Mouse (Mus musculus) liver, postnatal 0 days (tissue): Measurements from ENCODE around the gene 3110040N11Rik. TPM values are rescaled to one million over a fixed set of nuclear protein-coding genes. Genes with fewer than 3 reads are reported as not detected.

ENCODE experiments used
- ATAC-seq: fragments of 200-750 bp; cut with Nextera tagmentation; 2 replicates; pipeline ENCODE4 v1.8.0; 2017; ENCODE audit warnings: mild to moderate bottlenecking, moderate library complexity
- DNase-seq: peaks from one replicate; pipeline ENCODE4 v3.0.0-alpha.2; 2016
- H3K27ac ChIP-seq: fragments of 300-500 bp; sonication (generic); 2 replicates; pipeline ENCODE4 v1.5.1; 2014; ENCODE audit warnings: antibody characterized with exemption, moderate library complexity, mild to moderate bottlenecking, low read depth
- H3K27me3 ChIP-seq: fragments of 300-500 bp; sonication (generic); 2 replicates; pipeline ENCODE4 v1.6.1; 2014; ENCODE audit warnings: low read length, control low read depth, mixed read lengths; ENCODE audit not compliant: insufficient read depth
- H3K36me3 ChIP-seq: fragments of 300-500 bp; sonication (generic); replicated peaks from 2 replicates; pipeline ENCODE4 v1.6.1; 2014; ENCODE audit warnings: mild to moderate bottlenecking, control low read depth, low read length, moderate library complexity, mixed read lengths; ENCODE audit not compliant: insufficient read depth
- H3K4me1 ChIP-seq: fragments of 300-500 bp; sonication (generic); 2 replicates; pipeline ENCODE4 v1.6.1; 2014; ENCODE audit warnings: antibody characterized with exemption, mild to moderate bottlenecking, control low read depth; ENCODE audit not compliant: insufficient read depth
- H3K4me2 ChIP-seq: fragments of 300-500 bp; sonication (generic); 2 replicates; pipeline ENCODE4 v1.6.1; 2014; ENCODE audit warnings: low read depth, mild to moderate bottlenecking, low read length, moderate library complexity, mixed read lengths
- H3K4me3 ChIP-seq: fragments of 300-500 bp; sonication (generic); 2 replicates; pipeline ENCODE4 v1.5.1; 2014; ENCODE audit warnings: low read depth, low read length
- H3K9ac ChIP-seq: fragments of 300-500 bp; sonication (generic); replicated peaks from 2 replicates; pipeline ENCODE4 v1.6.1; 2014; ENCODE audit warnings: mild to moderate bottlenecking, moderate library complexity
- H3K9me3 ChIP-seq: fragments of 300-500 bp; sonication (generic); 2 replicates; pipeline ENCODE4 v1.6.1; 2016; ENCODE audit warnings: mild to moderate bottlenecking, control low read depth, low read length, mixed read lengths
- CTCF ChIP-seq: sonication (generic); IDR thresholded peaks from 2 replicates; pipeline ENCODE4 v1.5.1; 2016; ENCODE audit warnings: antibody characterized with exemption, low read depth
- EP300 ChIP-seq: IDR thresholded peaks from 2 replicates; pipeline ENCODE4 v1.6.1; 2016; ENCODE audit warnings: antibody characterized with exemption, low read depth, mild to moderate bottlenecking
- WGBS: fragments of 180-500 bp; shearing (Covaris S2); extraction: QIAGEN DNeasy Blood & Tissue Kit; methylation state at CpG from one replicate; pipeline ENCODE4 v1.1.7; 2014; ENCODE audit not compliant: insufficient replicate concordance; 5-methylcytosine and 5-hydroxymethylcytosine counted together
- polyA plus RNA-seq: library from polyadenylated mRNA; unstranded; fragments of >200 nt; fragmentation: Nextera tagmentation; extraction: Ambion mirVana; gene quantifications from 2 replicates; pipeline ENCODE4 v1.2.1, GENCODE M21; 2015

The 3110040N11Rik gene
- polyA plus RNA-seq, 1 experiment from 2014 or later, result 24.3 TPM

DNA sequence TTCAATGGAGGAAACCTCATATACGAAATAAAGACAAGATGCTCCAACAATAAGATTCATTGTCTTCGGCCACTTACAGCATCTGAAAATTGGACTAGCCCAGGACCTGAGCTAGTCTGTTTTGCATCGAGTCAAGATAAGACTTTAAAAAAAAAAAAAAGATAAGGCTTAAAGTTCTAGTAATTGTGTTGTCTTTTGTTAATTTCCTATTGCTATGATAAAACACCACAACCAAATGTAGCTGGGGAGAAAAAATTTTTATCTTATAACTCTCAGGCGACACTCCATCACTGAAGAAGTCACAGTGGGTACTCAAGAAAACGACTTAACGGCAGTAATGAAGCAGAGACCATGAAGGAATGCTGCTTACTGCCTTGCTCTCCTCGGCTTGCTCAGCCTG is 49.3 kb downstream of the 3110040N11Rik start:
- no peak overlapping the region for H3K4me3 ChIP-seq
- H3K9me3 ChIP-seq, result no peaks in the 10 kb centered on the region
- DNase-seq (no peak), ATAC-seq (no peak)
- 71% methylated on average over 7 of the region's 7 CpGs for WGBS
- H3K27me3 ChIP-seq, result no peaks in the 10 kb centered on the region
- no peak overlapping the region for H3K27ac ChIP-seq
- H3K4me2 ChIP-seq, result no peak overlapping the region
- no peaks in the 10 kb centered on the region for H3K4me1 ChIP-seq
- no peak overlapping the region for H3K9ac ChIP-seq
- TF ChIP-seq EP300 (no peak), CTCF (no peak)
- H3K36me3 ChIP-seq, result no peaks in the 10 kb centered on the region

DNA sequence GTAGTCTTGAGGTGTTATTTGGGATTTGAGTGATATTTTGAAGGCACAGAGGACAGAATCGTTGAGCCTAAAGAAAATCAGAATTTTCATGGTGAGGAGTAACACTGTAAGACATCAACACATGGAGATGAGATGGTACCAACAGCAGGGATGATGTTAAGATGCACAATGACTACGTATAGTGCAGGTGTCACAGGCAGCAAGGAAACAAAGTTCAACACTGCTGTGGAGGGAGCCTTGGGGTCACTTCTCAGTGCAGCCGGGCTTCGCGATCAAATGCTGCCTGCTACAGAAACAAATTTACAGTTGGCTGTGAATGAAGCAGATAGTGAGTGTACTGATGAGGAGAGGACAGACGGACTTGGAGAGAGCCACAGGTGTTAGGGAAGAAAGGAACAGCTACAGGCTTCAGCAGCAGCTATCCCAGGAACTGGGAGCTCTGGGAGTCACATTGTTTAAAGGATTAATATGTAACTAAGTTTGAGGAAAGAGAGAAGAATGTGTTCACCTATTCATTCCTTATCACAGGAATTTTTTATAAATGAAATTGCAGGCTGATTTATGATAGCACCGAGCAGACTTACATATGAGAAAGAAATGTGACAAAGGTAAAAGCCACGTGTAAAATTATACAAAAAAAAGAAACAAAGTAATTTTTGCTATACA is 50.4 kb downstream of the 3110040N11Rik start:
- H3K4me1 ChIP-seq, result no peaks in the 10 kb centered on the region
- no peak overlapping the region for H3K4me2 ChIP-seq
- no peak overlapping the region for H3K9ac ChIP-seq
- DNase-seq (no peak), ATAC-seq (no peak)
- TF ChIP-seq EP300 (no peak), CTCF (no peak)
- H3K9me3 ChIP-seq, result no peaks in the 10 kb centered on the region
- WGBS, result 65% methylated on average over 8 of the region's 8 CpGs
- H3K36me3 ChIP-seq, result no peaks in the 10 kb centered on the region
- no peak overlapping the region for H3K4me3 ChIP-seq
- no peak overlapping the region for H3K27ac ChIP-seq
- no peaks in the 10 kb centered on the region for H3K27me3 ChIP-seq

DNA sequence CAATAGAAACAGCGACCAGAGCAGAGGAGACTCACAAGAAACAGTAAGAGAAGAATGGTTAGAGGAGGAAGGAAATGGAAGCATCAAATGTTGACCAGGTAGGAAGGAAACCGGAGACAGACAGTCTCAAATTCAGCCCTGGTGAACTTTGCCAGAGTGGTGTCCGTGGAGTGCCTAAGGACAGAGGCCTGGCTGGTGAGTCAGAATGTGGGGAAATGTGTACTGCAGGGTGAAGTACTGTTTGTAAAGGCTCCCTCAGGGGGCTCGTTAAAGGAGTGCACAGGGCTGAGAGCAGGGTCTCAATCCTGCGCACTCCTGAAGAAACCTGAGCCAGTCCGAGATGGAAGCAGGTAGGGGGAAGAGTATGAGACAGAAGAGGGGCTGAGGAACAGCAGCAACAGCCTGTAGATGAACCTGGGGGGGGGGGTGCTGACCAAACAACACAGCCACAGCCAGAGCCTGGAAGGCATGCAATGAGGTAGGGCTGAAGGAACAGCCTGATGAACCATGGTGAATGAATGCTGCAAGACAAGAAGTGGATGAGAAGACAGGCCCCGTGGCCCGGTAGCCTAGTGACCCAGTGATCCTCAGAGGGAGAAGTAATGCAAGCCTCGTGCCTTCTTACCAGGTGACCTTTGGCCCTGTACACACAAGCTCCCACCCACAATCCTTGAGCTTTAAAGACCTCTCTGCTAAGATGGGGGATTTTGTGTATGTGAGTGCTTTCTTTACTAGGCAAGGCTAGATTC is 53.8 kb downstream of the 3110040N11Rik start:
- Histone ChIP-seq H3K27me3 (no peaks in the 10 kb centered on the region), H3K9ac (no peak overlapping the region), H3K4me1 (no peaks in the 10 kb centered on the region), H3K36me3 (no peaks in the 10 kb centered on the region), H3K27ac (no peak overlapping the region), H3K4me2 (no peak overlapping the region), H3K9me3 (no peaks in the 10 kb centered on the region), H3K4me3 (no peak overlapping the region)
- ATAC-seq (no peak), DNase-seq (no peak)
- TF ChIP-seq CTCF (no peak), EP300 (no peak)
- WGBS, result 55% methylated on average over 9 of the region's 9 CpGs

DNA sequence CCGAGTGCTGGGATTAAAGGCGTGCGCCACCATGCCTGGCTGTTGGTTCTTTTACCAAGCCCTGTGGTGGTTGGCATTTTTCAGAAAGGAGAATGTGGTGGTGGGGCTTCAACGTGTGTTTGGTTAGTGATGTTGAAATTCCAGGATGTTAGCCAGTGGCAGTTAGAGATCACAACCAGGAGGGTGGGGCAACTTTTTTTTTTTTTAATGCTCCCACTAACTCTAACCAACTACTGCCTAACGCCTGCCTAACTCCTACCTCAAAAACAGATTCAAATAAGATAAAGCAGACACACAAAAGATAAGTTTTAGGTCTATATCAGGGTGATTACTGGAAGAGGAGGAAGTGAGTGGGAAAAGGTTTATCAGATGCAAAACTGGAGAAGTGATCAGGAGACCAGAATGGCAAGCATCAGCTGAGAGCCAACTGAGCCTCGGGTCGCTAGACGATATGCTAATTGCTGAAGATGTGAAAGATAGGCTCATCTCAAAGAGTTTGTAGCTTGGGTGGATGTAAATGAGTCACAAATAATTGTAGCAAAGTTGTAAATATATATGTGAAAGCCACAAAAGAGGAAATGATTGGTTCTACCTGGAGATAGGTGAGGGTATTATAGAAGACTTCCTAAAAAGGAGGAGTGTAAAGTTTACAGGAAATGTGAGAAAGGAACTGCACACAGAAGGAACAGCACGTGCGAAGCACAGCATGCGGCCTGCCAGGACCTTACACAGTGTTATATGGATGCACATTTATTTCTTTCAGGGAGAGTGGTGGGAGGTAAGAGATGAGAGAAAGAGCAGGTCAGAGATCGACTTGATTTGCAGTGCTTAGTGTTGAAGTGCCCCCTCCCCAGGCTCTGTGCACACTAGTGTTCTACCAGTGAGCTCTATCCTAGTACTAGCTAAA is 56.8 kb downstream of the 3110040N11Rik start:
- Histone ChIP-seq H3K4me1 (no peaks in the 10 kb centered on the region), H3K27ac (no peak overlapping the region), H3K4me3 (no peak overlapping the region), H3K36me3 (no peaks in the 10 kb centered on the region), H3K27me3 (no peaks in the 10 kb centered on the region), H3K9me3 (no peaks in the 10 kb centered on the region), H3K9ac (no peak overlapping the region), H3K4me2 (no peak overlapping the region)
- no peak for ATAC-seq
- 61% methylated on average over 12 of the region's 12 CpGs for WGBS
- TF ChIP-seq EP300, result no peak
- no peak for TF ChIP-seq CTCF
- DNase-seq, result no peak

Other genes with a start within 250 kb of the 3110040N11Rik start
- gene Fsd2, start 222.5 kb downstream of the 3110040N11Rik start, polyA plus RNA-seq, result 0.28 and 0.50 TPM in 2 replicates
- gene Whamm, start 218.2 kb downstream of the 3110040N11Rik start, polyA plus RNA-seq, result 7.0 and 8.1 TPM in 2 replicates
- 8.6 and 9.1 TPM in 2 replicates for gene Homer2, start 82.0 kb downstream of the 3110040N11Rik start, polyA plus RNA-seq
- gene Ramac, start 26.6 kb downstream of the 3110040N11Rik start, polyA plus RNA-seq, result 72.1 and 78.7 TPM in 2 replicates
- 16.6 and 20.8 TPM in 2 replicates for gene Btbd1, start 40.0 kb upstream of the 3110040N11Rik start, polyA plus RNA-seq
- gene Gm10160, start 66.3 kb upstream of the 3110040N11Rik start, polyA plus RNA-seq, result not detected in 2 replicates
- 8.7 and 9.0 TPM in 2 replicates for gene Tm6sf1, start 69.5 kb upstream of the 3110040N11Rik start, polyA plus RNA-seq
- 0.59 and 0.66 TPM in 2 replicates for gene Hdgfl3, start 145.0 kb upstream of the 3110040N11Rik start, polyA plus RNA-seq
- 0.26 and 0.38 TPM in 2 replicates for gene Bnc1, start 202.8 kb upstream of the 3110040N11Rik start, polyA plus RNA-seq